Mouse (Mus musculus) liver, embryonic 16.5 days (tissue): ENCODE data around the gene Tulp4. TPM values are rescaled to one million over a fixed set of nuclear protein-coding genes. Genes with fewer than 3 reads are reported as not detected.

Experiments
- ATAC-seq: fragments of 200-750 bp; cut with Nextera tagmentation; 2 replicates; pipeline ENCODE4 v1.8.0; 2017; ENCODE audit warnings: low read depth, mild to moderate bottlenecking, moderate number of reproducible peaks, moderate library complexity
- H3K27ac ChIP-seq: fragments of 300-500 bp; sonication (generic); 2 replicates; pipeline ENCODE4 v1.5.1; 2014; ENCODE audit warnings: mild to moderate bottlenecking, low read length
- H3K27me3 ChIP-seq: fragments of 300-500 bp; sonication (generic); 2 replicates; pipeline ENCODE4 v1.6.1; 2014; ENCODE audit warnings: low read depth, low read length, mixed read lengths; ENCODE audit not compliant: control insufficient read depth, insufficient read depth
- H3K36me3 ChIP-seq: fragments of 300-500 bp; sonication (generic); 2 replicates; pipeline ENCODE4 v1.6.1; 2014; ENCODE audit warnings: mild to moderate bottlenecking; ENCODE audit not compliant: control insufficient read depth, insufficient read depth
- H3K4me1 ChIP-seq: fragments of 300-500 bp; sonication (generic); 2 replicates; pipeline ENCODE4 v1.6.1; 2014; ENCODE audit warnings: low read depth, low read length, mixed read lengths; ENCODE audit not compliant: control insufficient read depth
- H3K4me2 ChIP-seq: fragments of 300-500 bp; sonication (generic); 2 replicates; pipeline ENCODE4 v1.6.1; 2014; ENCODE audit warnings: low read depth, low read length, mixed read lengths
- H3K4me3 ChIP-seq: fragments of 300-500 bp; sonication (generic); 2 replicates; pipeline ENCODE4 v1.5.1; 2014; ENCODE audit warnings: low read depth, mild to moderate bottlenecking, low read length
- H3K9ac ChIP-seq: fragments of 300-500 bp; sonication (generic); 2 replicates; pipeline ENCODE4 v1.6.1; 2014; ENCODE audit warnings: low read depth, low read length
- H3K9me3 ChIP-seq: fragments of 300-500 bp; sonication (generic); replicated peaks from 2 replicates; pipeline ENCODE4 v1.6.1; 2016; ENCODE audit warnings: low read length; ENCODE audit not compliant: control insufficient read depth
- WGBS: fragments of 180-500 bp; shearing (Covaris S2); extraction: QIAGEN DNeasy Blood & Tissue Kit; methylation state at CpG from one replicate; pipeline ENCODE4 v1.1.7; 2014; ENCODE audit not compliant: insufficient replicate concordance; 5-methylcytosine and 5-hydroxymethylcytosine counted together
- polyA plus RNA-seq: library from polyadenylated mRNA; unstranded; fragments of >200 nt; fragmentation: Nextera tagmentation; extraction: Ambion mirVana; gene quantifications from 2 replicates; pipeline ENCODE4 v1.2.1, GENCODE M21; 2015

Gene Tulp4
- polyA plus RNA-seq, 1 experiment from 2014 or later, result 23.4 TPM

GRCm38 (mm10) chr17:6083323-6083890, 22.8 kb upstream of the Tulp4 start:
- H3K4me1 ChIP-seq, result peaks cover 10% of the 10 kb centered on the region; the same call in 1 of the 2 replicates
- no peak for ATAC-seq
- 73% methylated on average over 5 of the region's 5 CpGs for WGBS
- no peaks in the 10 kb centered on the region for H3K27me3 ChIP-seq
- no peak overlapping the region for H3K9ac ChIP-seq
- H3K9me3 ChIP-seq, result no peaks in the 10 kb centered on the region
- H3K36me3 ChIP-seq, result peaks cover 6% of the 10 kb centered on the region
- H3K27ac ChIP-seq, result no peak overlapping the region
- no peak overlapping the region for H3K4me3 ChIP-seq
- no peak overlapping the region for H3K4me2 ChIP-seq

GRCm38 (mm10) chr17:6091604-6092003, 14.6 kb upstream of the Tulp4 start:
- ATAC-seq, result no peak
- H3K4me1 ChIP-seq, result no peaks in the 10 kb centered on the region
- WGBS, result 69% methylated on average over 6 of the region's 6 CpGs

GRCm38 (mm10) chr17:6095579-6095978, 10.7 kb upstream of the Tulp4 start:
- H3K4me2 ChIP-seq, result no peak overlapping the region
- no peak overlapping the region for H3K4me3 ChIP-seq
- H3K36me3 ChIP-seq, result no peaks in the 10 kb centered on the region
- H3K4me1 ChIP-seq, result no peaks in the 10 kb centered on the region
- H3K9me3 ChIP-seq, result no peaks in the 10 kb centered on the region
- no peak for ATAC-seq
- H3K27ac ChIP-seq, result no peak overlapping the region
- no peaks in the 10 kb centered on the region for H3K27me3 ChIP-seq
- H3K9ac ChIP-seq, result no peak overlapping the region

More at GRCm38 (mm10) chr17:6091604-6092003, 14.6 kb upstream of the Tulp4 start:
- Histone ChIP-seq H3K4me2 (no peak overlapping the region), H3K36me3 (no peaks in the 10 kb centered on the region), H3K27ac (no peak overlapping the region), H3K9me3 (no peaks in the 10 kb centered on the region), H3K27me3 (no peaks in the 10 kb centered on the region), H3K9ac (no peak overlapping the region), H3K4me3 (no peak overlapping the region)

GRCm38 (mm10) chr17:6097884-6098283, 8.4 kb upstream of the Tulp4 start:
- Histone ChIP-seq H3K4me1 (no peaks in the 10 kb centered on the region), H3K9me3 (no peaks in the 10 kb centered on the region), H3K27me3 (no peaks in the 10 kb centered on the region), H3K4me3 (no peak overlapping the region), H3K27ac (no peak overlapping the region), H3K9ac (no peak overlapping the region), H3K4me2 (no peak overlapping the region), H3K36me3 (no peaks in the 10 kb centered on the region)
- no peak for ATAC-seq
- WGBS, result 23% methylated on average over 4 of the region's 4 CpGs

- peaks cover 19% of the 10 kb centered on the region for H3K27me3 ChIP-seq
- no peak overlapping the region for H3K4me2 ChIP-seq
- no peak overlapping the region for H3K9ac ChIP-seq
- H3K4me1 ChIP-seq, result no peaks in the 10 kb centered on the region; the same call in 1 of the 2 replicates
- H3K36me3 ChIP-seq, result no peaks in the 10 kb centered on the region
- ATAC-seq, result no peak
- no peak overlapping the region for H3K27ac ChIP-seq
- H3K9me3 ChIP-seq, result no peaks in the 10 kb centered on the region
- 80% methylated on average over 3 of the region's 3 CpGs for WGBS
- H3K4me3 ChIP-seq, result no peak overlapping the region
Observed at GRCm38 (mm10) chr17:6102287-6102686, 4.0 kb upstream of the Tulp4 start.

- Histone ChIP-seq H3K27ac (no peak overlapping the region), H3K9me3 (no peaks in the 10 kb centered on the region), H3K36me3 (no peaks in the 10 kb centered on the region), H3K4me1 (peaks cover 2% of the 10 kb centered on the region), H3K9ac (no peak overlapping the region), H3K4me2 (no peak overlapping the region), H3K4me3 (no peak overlapping the region), H3K27me3 (peaks cover 29% of the 10 kb centered on the region)
- no peak for ATAC-seq
- WGBS, result 54% methylated on average over 6 of the region's 6 CpGs
Observed at GRCm38 (mm10) chr17:6103566-6103965, 2.7 kb upstream of the Tulp4 start.

GRCm38 (mm10) chr17:6107015-6107601, 871 bp downstream of the Tulp4 start:
- no peak for ATAC-seq

GRCm38 (mm10) chr17:6108175-6108574, 1.9 kb downstream of the Tulp4 start:
- no peak overlapping the region for H3K9ac ChIP-seq
- 70% methylated on average over 7 of the region's 7 CpGs for WGBS
- H3K27me3 ChIP-seq, result peaks cover 28% of the 10 kb centered on the region
- H3K4me1 ChIP-seq, result peaks cover 2% of the 10 kb centered on the region
- no peaks in the 10 kb centered on the region for H3K36me3 ChIP-seq
- H3K9me3 ChIP-seq, result no peaks in the 10 kb centered on the region
- H3K4me2 ChIP-seq, result peak overlapping the region; percentile 84; the same call in 1 of the 2 replicates
- H3K27ac ChIP-seq, result no peak overlapping the region
- no peak for ATAC-seq
- no peak overlapping the region for H3K4me3 ChIP-seq

More at GRCm38 (mm10) chr17:6107015-6107601, 871 bp downstream of the Tulp4 start:
- no peaks in the 10 kb centered on the region for H3K9me3 ChIP-seq
- H3K4me2 ChIP-seq, result peak overlapping the region; percentile 84
- H3K9ac ChIP-seq, result peak overlapping the region; percentile 74
- under 1% methylated on average over 41 of the region's 50 CpGs for WGBS
- peak overlapping the region; percentile 72 for H3K4me3 ChIP-seq
- H3K27me3 ChIP-seq, result peaks cover 29% of the 10 kb centered on the region
- no peaks in the 10 kb centered on the region for H3K36me3 ChIP-seq
- H3K4me1 ChIP-seq, result peaks cover 2% of the 10 kb centered on the region
- peak overlapping the region; percentile 28; the same call in 1 of the 2 replicates for H3K27ac ChIP-seq

GRCm38 (mm10) chr17:6110956-6111355, 4.7 kb downstream of the Tulp4 start:
- no peak overlapping the region for H3K4me3 ChIP-seq
- H3K27me3 ChIP-seq, result peaks cover 16% of the 10 kb centered on the region
- no peak overlapping the region for H3K9ac ChIP-seq
- no peak for ATAC-seq
- peaks cover 2% of the 10 kb centered on the region for H3K4me1 ChIP-seq
- H3K36me3 ChIP-seq, result no peaks in the 10 kb centered on the region
- H3K27ac ChIP-seq, result no peak overlapping the region
- no peak overlapping the region for H3K4me2 ChIP-seq
- WGBS, result 59% methylated on average over 3 of the region's 3 CpGs
- no peaks in the 10 kb centered on the region for H3K9me3 ChIP-seq
